Mouse (Mus musculus) spleen, adult 18-20 months (tissue): Measurements from ENCODE around the gene Zmiz1.

Experiments used
- DNase-seq, 2 experiments: peaks; one replicate each; pipeline ENCODE4 v3.0.0; 2022; ENCODE audit warnings: mixed read lengths in 2 of 2

Zmiz1 gene

GRCm38 (mm10) chr14:25516640-25517591 lies 57.9 kb downstream of the Zmiz1 start:
- DNase-seq = peak; percentile 66 to 72

- no peak for DNase-seq
Measured at GRCm38 (mm10) chr14:25518645-25519044, 59.7 kb downstream of the Zmiz1 start.

- no peak for DNase-seq
Measured at GRCm38 (mm10) chr14:25519656-25520055, 60.7 kb downstream of the Zmiz1 start.

GRCm38 (mm10) chr14:25520589-25520988 lies 61.6 kb downstream of the Zmiz1 start:
- DNase-seq = no peak

GRCm38 (mm10) chr14:25520991-25521390 lies 62.0 kb downstream of the Zmiz1 start:
- no peak for DNase-seq

- DNase-seq = no peak
Measured at GRCm38 (mm10) chr14:25521500-25521899, 62.5 kb downstream of the Zmiz1 start.

- no peak for DNase-seq
Measured at GRCm38 (mm10) chr14:25522415-25522814, 63.4 kb downstream of the Zmiz1 start.

- no peak for DNase-seq
Measured at GRCm38 (mm10) chr14:25523230-25524110, 64.5 kb downstream of the Zmiz1 start.

- no peak for DNase-seq
Measured at GRCm38 (mm10) chr14:25524111-25524495, 65.1 kb downstream of the Zmiz1 start.

- DNase-seq = no peak
Measured at GRCm38 (mm10) chr14:25524884-25525283, 65.9 kb downstream of the Zmiz1 start.

GRCm38 (mm10) chr14:25525729-25526128 lies 66.7 kb downstream of the Zmiz1 start:
- peak in 1 of 2 experiments; percentile 36 for DNase-seq

GRCm38 (mm10) chr14:25526872-25527271 lies 67.9 kb downstream of the Zmiz1 start:
- DNase-seq = no peak

GRCm38 (mm10) chr14:25527321-25527720 lies 68.3 kb downstream of the Zmiz1 start:
- no peak for DNase-seq

- DNase-seq = no peak
Measured at GRCm38 (mm10) chr14:25530342-25530741, 71.4 kb downstream of the Zmiz1 start.

GRCm38 (mm10) chr14:25530815-25531214 lies 71.8 kb downstream of the Zmiz1 start:
- no peak for DNase-seq

- DNase-seq = no peak
Measured at GRCm38 (mm10) chr14:25533010-25533409, 74.0 kb downstream of the Zmiz1 start.

GRCm38 (mm10) chr14:25533631-25534395 lies 74.8 kb downstream of the Zmiz1 start:
- DNase-seq = no peak

GRCm38 (mm10) chr14:25534396-25534769 lies 75.4 kb downstream of the Zmiz1 start:
- DNase-seq = no peak

- no peak for DNase-seq
Measured at GRCm38 (mm10) chr14:25534918-25535582, 76.1 kb downstream of the Zmiz1 start.

- DNase-seq = no peak
Measured at GRCm38 (mm10) chr14:25535583-25535943, 76.6 kb downstream of the Zmiz1 start.

GRCm38 (mm10) chr14:25536476-25536875 lies 77.5 kb downstream of the Zmiz1 start:
- DNase-seq = no peak

GRCm38 (mm10) chr14:25537351-25537750 lies 78.4 kb downstream of the Zmiz1 start:
- DNase-seq = no peak
